Mouse (Mus musculus) thymus, postnatal 14 days (tissue): ENCODE data around the gene Bphl.

Experiments used
- DNase-seq: peaks from one replicate; pipeline ENCODE4 v3.0.0; 2021

Gene Bphl

GRCm38 (mm10) chr13:34089358-34089757 lies 52.0 kb downstream of the Bphl start:
- DNase-seq, result no peak

GRCm38 (mm10) chr13:34095542-34096435 lies 58.4 kb downstream of the Bphl start:
- peak; percentile 47 for DNase-seq

- DNase-seq, result no peak
These were observed 59.1 kb downstream of the Bphl start for GRCm38 (mm10) chr13:34096455-34096854.

DNA sequence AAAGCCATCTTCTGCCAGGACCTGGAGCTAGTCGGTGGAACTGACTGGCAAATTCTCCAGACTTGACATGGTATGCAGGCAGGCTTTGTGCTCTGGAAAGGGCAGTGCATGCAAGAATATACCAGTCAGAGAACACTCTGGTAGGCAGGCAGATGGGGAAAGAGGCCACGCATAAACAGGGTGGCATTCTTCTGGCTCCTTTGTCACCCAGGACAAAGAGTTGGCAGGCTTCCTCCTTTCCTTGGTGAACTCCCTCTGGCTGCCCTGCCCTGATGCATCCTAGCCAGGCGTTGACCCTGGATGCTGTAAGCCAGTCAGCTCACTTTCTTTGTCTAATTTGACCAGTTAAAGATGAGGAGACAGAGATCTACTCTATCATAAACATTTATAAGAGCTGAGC lies 59.7 kb downstream of the Bphl start:
- no peak for DNase-seq

DNA sequence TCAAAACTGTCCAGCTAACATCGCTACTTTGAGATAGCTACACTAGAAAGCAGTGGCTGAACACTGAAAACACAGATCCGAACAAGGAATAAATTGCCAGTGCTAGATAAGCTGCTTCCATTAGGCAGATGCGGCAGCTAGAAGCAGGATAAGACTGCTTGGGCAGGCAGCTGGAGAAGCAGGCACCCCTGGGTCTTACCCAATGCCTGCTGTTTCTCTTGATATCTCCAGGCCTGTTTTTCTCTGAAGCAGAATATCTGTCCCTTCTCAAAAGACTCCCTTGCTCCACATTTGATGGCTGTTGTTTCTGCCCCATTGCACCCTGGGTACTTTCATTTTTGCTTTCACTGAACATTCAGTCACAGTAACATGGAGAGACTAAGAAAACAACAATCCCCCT lies 63.3 kb downstream of the Bphl start:
- DNase-seq, result no peak

DNA sequence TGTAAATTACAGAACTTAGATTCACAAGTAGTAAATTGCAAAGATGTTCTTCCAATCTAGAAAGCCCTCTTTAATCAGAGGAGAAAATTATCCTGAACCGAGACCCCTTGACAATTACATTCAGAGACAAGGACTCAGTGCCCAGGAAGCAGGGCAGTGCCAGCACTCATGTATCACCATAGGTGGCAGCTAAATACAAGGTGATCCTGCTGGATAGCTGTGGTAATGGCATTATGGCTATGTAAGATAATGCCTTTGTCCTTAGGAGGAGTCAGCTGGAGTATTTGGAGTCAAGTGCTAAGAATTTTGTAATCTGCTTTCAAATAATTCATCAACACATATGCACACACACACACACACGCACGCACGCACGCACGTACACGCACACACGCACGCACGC lies 63.9 kb downstream of the Bphl start:
- DNase-seq, result no peak

DNA sequence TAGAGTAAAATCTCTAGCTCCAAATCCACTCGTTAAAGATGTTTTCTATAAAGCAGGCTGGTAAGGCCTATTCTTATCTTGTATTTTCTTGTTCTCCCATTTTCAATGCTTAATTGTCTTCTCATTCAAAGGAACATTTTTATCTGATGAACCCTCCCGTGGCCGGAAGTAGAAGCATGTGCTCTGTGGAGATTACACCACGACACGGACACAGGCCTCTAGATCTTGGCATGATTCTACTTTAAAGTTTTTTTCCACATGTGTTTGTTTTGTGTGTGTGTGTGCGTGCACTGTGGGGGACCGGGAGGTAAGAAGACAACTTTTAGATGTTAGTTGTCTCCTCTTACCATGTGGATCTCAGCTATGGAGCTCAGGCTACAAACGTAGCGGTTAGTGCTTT lies 64.5 kb downstream of the Bphl start:
- no peak for DNase-seq

- no peak for DNase-seq
These were observed 68.0 kb downstream of the Bphl start for GRCm38 (mm10) chr13:34105364-34105763.

- no peak for DNase-seq
These were observed 68.9 kb downstream of the Bphl start for GRCm38 (mm10) chr13:34106256-34106655.

DNA sequence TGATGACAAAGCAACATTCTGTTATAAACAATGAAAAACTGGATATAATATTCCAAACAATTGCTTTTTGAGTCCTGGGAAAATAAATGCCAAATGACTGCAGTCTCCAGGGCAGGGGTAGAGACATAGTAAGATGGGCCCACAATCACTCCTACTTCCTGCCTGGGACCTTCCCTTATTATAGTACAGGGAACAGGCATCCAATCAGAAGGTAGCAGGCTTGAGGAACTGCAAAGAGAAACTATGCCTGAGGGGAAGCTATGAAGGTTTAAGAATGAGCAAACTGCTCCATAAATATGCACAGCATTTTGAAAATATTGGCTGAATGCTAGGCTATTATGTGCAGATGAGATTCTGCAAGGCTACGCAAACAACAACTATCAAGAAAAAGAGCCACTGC lies 69.6 kb downstream of the Bphl start:
- no peak for DNase-seq

GRCm38 (mm10) chr13:34109035-34109676 lies 71.8 kb downstream of the Bphl start:
- DNase-seq, result no peak

- DNase-seq, result no peak
These were observed 72.3 kb downstream of the Bphl start for GRCm38 (mm10) chr13:34109677-34110058.

GRCm38 (mm10) chr13:34111019-34111418 lies 73.6 kb downstream of the Bphl start:
- no peak for DNase-seq

DNA sequence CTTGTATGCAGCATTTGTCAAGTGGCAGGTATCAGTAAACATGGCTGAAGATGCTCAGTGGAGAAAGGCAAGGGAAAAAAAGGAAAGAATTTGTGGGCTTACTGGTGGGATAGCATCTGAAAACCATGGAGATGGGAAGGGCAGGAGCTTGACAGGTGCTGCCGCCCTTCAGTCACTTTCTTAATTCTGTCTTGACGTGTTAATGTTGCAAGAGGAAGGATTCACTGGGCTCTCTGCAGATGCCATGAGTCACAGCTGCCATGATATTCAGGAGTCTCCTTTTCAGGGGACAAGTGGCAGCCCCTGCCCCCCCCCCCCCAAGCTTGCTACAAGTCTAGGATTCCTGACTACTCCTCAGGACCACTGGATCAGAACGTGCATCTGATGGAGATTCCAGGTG lies 74.5 kb downstream of the Bphl start:
- DNase-seq, result no peak

DNA sequence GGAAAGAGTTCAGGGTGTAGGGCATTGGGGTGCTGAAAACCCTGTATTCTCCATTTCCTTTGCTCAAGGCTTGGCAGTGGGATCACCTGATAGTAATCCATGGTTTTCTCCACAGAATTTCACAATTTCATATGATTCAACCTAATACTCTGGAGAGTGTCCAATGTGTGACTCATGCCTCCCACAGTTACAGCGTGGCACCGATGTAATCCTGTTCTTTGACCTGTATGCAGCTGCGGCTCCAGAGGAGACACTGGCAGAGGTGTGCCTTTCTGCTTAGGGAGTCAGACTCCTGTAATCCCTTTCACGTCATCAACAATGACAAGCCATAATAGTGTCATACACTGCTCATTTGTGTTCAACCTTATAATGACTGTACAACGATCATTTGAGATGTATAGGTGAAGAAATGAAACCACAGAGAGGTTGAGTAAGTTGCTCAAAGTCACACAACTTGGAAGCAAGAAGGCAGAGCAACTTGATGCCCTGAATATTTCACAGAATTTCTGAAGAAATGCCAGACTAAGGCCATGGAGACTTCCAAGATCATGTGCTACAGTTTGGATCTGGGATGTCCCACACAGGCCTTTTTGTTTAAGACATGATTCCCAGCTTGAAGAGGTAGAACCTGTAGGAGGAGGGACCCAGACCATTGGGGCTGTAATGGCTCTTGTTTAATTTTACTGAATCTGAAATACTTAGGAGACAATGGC lies 75.1 kb downstream of the Bphl start:
- no peak for DNase-seq

DNA sequence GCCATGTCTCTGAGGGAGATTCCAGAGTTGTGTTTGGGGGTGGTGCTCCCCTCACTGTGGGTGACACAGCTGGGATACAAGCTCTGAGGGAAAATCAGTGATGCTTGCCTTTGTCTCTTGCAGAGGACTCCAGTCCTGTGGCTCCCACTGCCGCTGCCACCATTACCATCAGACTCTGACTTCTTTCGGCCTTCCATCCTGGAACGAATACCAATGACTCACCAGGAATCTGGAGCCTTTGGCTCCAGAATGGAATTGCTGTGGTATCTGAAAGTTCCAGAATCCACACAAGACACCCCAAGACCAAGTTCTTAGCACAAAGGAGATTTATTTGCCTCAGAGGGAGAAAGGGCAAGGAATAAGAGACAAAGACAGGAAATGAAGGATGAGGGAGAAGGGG lies 75.7 kb downstream of the Bphl start:
- DNase-seq, result no peak

DNA sequence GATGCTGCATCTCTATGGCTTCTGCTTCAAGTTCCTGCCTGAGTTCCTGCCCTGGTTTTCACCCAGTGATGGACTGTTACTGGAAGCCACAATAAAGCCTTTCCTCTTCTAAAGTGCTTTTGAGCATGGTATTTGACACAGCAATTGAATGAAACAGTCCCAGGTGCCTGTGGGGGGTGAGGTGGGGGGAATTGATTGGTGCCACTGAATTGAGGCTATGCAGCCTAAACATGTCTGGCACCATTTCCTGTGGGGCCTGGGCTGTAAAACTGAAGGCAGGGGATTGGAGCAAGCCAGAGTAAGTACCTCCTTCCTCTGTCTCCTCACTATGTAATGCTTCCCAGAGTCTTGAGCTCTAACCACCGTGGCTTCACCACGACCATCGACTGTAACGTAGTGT lies 77.3 kb downstream of the Bphl start:
- DNase-seq, result peak; percentile 60

DNA sequence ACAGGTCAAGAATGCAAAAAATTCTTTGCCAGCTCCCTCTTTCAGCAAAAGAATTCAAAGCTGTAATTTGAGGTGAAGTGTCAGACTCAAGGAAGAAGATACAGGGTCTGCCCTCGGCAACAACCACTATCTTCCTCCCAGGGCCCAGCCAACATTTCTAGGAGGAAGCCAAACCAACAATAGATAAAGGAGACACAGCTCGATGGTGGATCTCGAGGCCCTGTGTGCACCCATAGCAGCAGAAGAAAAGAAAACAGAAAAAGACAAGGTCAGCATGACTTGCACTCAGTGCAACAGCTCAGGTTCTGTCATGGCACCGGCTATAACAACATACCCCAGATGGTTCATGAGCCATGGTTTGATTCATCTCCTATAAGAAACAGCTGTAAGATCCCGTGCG lies 79.1 kb downstream of the Bphl start:
- DNase-seq, result no peak

DNA sequence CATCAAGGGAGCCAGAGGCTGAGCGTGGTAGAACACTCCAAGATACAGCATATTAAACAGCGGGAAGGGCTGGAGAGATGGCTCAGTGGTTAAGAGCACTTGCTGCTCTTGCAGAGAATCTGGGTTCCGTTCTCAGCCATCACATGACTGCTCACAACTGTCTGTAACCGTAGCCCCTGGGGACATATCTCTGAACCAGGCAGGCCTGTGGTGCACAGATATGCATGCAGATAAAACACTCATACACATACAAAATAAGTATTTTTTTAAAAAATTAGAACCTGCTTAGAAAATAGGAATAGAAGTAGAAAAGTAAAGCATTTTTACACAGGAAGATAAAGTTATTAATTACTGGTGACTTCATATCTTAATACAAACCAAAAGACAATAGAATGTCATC lies 81.4 kb downstream of the Bphl start:
- no peak for DNase-seq

DNA sequence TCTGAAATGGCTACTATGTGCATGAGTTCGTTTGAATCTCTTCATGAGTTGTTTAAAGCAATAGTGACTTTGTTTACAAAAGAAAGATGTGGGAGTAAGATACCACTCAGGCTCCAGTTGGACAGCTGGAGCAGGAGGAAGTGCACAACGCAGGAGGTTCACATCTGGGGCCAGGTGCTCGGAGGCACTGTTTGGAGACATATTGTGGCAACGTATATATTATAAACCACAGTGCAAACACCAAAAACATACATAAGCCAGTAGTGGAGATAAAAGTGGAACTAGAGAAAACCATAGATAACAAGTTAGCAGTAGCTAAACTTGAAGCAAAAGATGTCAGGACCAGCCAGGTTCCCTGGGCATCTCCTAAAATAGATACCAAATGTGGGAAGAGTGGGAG lies 82.0 kb downstream of the Bphl start:
- peak; percentile 66 for DNase-seq

- DNase-seq, result no peak
These were observed 83.1 kb downstream of the Bphl start for GRCm38 (mm10) chr13:34120536-34120935.
